Mouse (Mus musculus) hindbrain, embryonic 16.5 days (tissue): ENCODE results near the gene Wipi2. TPM values are rescaled to one million over a fixed set of nuclear protein-coding genes. Genes with fewer than 3 reads are reported as not detected.

Experiments
- ATAC-seq: fragments of 200-750 bp; cut with Nextera tagmentation; 2 replicates; pipeline ENCODE4 v1.8.0; 2017; ENCODE audit warnings: moderate TSS enrichment, moderate library complexity
- H3K27ac ChIP-seq: fragments of 300-500 bp; sonication (generic); 2 replicates; pipeline ENCODE4 v1.5.1; 2014; ENCODE audit warnings: low read depth, mild to moderate bottlenecking, control low read depth, low read length, moderate library complexity
- H3K27me3 ChIP-seq: fragments of 300-500 bp; sonication (generic); replicated peaks from 2 replicates; pipeline ENCODE4 v1.6.1; 2014; ENCODE audit warnings: low read length; ENCODE audit not compliant: control insufficient read depth, insufficient read depth
- H3K36me3 ChIP-seq: fragments of 300-500 bp; sonication (generic); 2 replicates; pipeline ENCODE4 v1.6.1; 2014; ENCODE audit warnings: mild to moderate bottlenecking, low read length, moderate library complexity, mixed read lengths; ENCODE audit not compliant: control insufficient read depth, insufficient read depth
- H3K4me1 ChIP-seq: fragments of 300-500 bp; sonication (generic); 2 replicates; pipeline ENCODE4 v1.6.1; 2014; ENCODE audit warnings: low read depth, low read length; ENCODE audit not compliant: control insufficient read depth, insufficient read depth
- H3K4me2 ChIP-seq: fragments of 300-500 bp; sonication (generic); 2 replicates; pipeline ENCODE4 v1.6.1; 2014; ENCODE audit warnings: mild to moderate bottlenecking, low read length, control low read depth, moderate library complexity
- H3K4me3 ChIP-seq: fragments of 300-500 bp; sonication (generic); 2 replicates; pipeline ENCODE4 v1.5.1; 2014; ENCODE audit warnings: mild to moderate bottlenecking, low read length, control low read depth, moderate library complexity
- H3K9ac ChIP-seq: fragments of 300-500 bp; sonication (generic); 2 replicates; pipeline ENCODE4 v1.6.1; 2014; ENCODE audit warnings: low read depth, mild to moderate bottlenecking, control low read depth, low read length, moderate library complexity
- H3K9me3 ChIP-seq: fragments of 300-500 bp; sonication (generic); 2 replicates; pipeline ENCODE4 v1.6.1; 2014; ENCODE audit warnings: mild to moderate bottlenecking, low read length, moderate library complexity; ENCODE audit not compliant: control insufficient read depth
- WGBS: fragments of 180-500 bp; shearing (Covaris S2); extraction: QIAGEN DNeasy Blood & Tissue Kit; methylation state at CpG from one replicate; pipeline ENCODE4 v1.1.7; 2014; 5-methylcytosine and 5-hydroxymethylcytosine counted together
- polyA plus RNA-seq: library from polyadenylated mRNA; unstranded; fragments of >200 nt; fragmentation: Nextera tagmentation; extraction: Ambion mirVana; gene quantifications from 2 replicates; pipeline ENCODE4 v1.2.1, GENCODE M21; 2015

Gene Wipi2
- polyA plus RNA-seq, 1 experiment from 2014 or later, result 36.8 TPM

GRCm38 (mm10) chr5:142622134-142622533 is 5.4 kb upstream of the Wipi2 start:
- Histone ChIP-seq H3K27ac (no peak overlapping the region), H3K36me3 (no peaks in the 10 kb centered on the region), H3K27me3 (no peaks in the 10 kb centered on the region), H3K4me2 (no peak overlapping the region), H3K4me1 (no peaks in the 10 kb centered on the region; the same call in 1 of the 2 replicates), H3K9ac (no peak overlapping the region), H3K9me3 (no peaks in the 10 kb centered on the region), H3K4me3 (no peak overlapping the region)
- 71% methylated on average over 1 of the region's 1 CpGs for WGBS
- no peak for ATAC-seq

- 88% methylated on average over 7 of the region's 7 CpGs for WGBS
- Histone ChIP-seq H3K4me2 (no peak overlapping the region), H3K9ac (no peak overlapping the region), H3K9me3 (no peaks in the 10 kb centered on the region), H3K4me1 (no peaks in the 10 kb centered on the region; the same call in 1 of the 2 replicates), H3K27me3 (no peaks in the 10 kb centered on the region), H3K36me3 (no peaks in the 10 kb centered on the region), H3K27ac (no peak overlapping the region), H3K4me3 (no peak overlapping the region)
- ATAC-seq, result no peak
Measured at GRCm38 (mm10) chr5:142623080-142623479, 4.4 kb upstream of the Wipi2 start.

- Histone ChIP-seq H3K27me3 (no peaks in the 10 kb centered on the region), H3K4me1 (peaks cover 15% of the 10 kb centered on the region), H3K9ac (peak overlapping the region; percentile 87), H3K4me3 (peak overlapping the region; percentile 81), H3K4me2 (peak overlapping the region; percentile 64), H3K36me3 (peaks cover 5% of the 10 kb centered on the region; the same call in 1 of the 2 replicates), H3K9me3 (no peaks in the 10 kb centered on the region), H3K27ac (peak overlapping the region; percentile 78)
- ATAC-seq, result peak; percentile 97
- WGBS, result 1% methylated on average over 69 of the region's 69 CpGs
Measured at GRCm38 (mm10) chr5:142628726-142629662, 1.5 kb downstream of the Wipi2 start.

GRCm38 (mm10) chr5:142629663-142630025 is 2.1 kb downstream of the Wipi2 start:
- 0% methylated on average over 33 of the region's 41 CpGs for WGBS
- Histone ChIP-seq H3K4me2 (peak overlapping the region; percentile 64), H3K9ac (peak overlapping the region; percentile 87), H3K4me1 (peaks cover 15% of the 10 kb centered on the region), H3K4me3 (peak overlapping the region; percentile 81), H3K36me3 (peaks cover 8% of the 10 kb centered on the region; the same call in 1 of the 2 replicates), H3K27me3 (no peaks in the 10 kb centered on the region), H3K9me3 (no peaks in the 10 kb centered on the region), H3K27ac (peak overlapping the region; percentile 78)
- ATAC-seq, result peak; percentile 74

GRCm38 (mm10) chr5:142630224-142630623 is 2.7 kb downstream of the Wipi2 start:
- peak overlapping the region; percentile 81 for H3K4me3 ChIP-seq
- H3K9ac ChIP-seq, result peak overlapping the region; percentile 87
- ATAC-seq, result no peak
- peak overlapping the region; percentile 64 for H3K4me2 ChIP-seq
- H3K4me1 ChIP-seq, result peaks cover 15% of the 10 kb centered on the region
- H3K36me3 ChIP-seq, result peaks cover 8% of the 10 kb centered on the region; the same call in 1 of the 2 replicates
- no peak overlapping the region for H3K27ac ChIP-seq
- H3K27me3 ChIP-seq, result no peaks in the 10 kb centered on the region
- no peaks in the 10 kb centered on the region for H3K9me3 ChIP-seq
- WGBS, result 8% methylated on average over 6 of the region's 6 CpGs

GRCm38 (mm10) chr5:142637823-142638222 is 10.3 kb downstream of the Wipi2 start:
- peaks cover 8% of the 10 kb centered on the region for H3K36me3 ChIP-seq
- WGBS, result 92% methylated on average over 5 of the region's 5 CpGs
- no peaks in the 10 kb centered on the region for H3K4me1 ChIP-seq
- H3K4me2 ChIP-seq, result no peak overlapping the region
- ATAC-seq, result no peak
- no peaks in the 10 kb centered on the region for H3K9me3 ChIP-seq
- no peaks in the 10 kb centered on the region for H3K27me3 ChIP-seq
- no peak overlapping the region for H3K27ac ChIP-seq
- no peak overlapping the region for H3K9ac ChIP-seq
- H3K4me3 ChIP-seq, result no peak overlapping the region

GRCm38 (mm10) chr5:142640088-142640487 is 12.6 kb downstream of the Wipi2 start:
- ATAC-seq, result no peak
- Histone ChIP-seq H3K9ac (no peak overlapping the region), H3K27ac (no peak overlapping the region)

GRCm38 (mm10) chr5:142641331-142642051 is 14.0 kb downstream of the Wipi2 start:
- Histone ChIP-seq H3K27me3 (no peaks in the 10 kb centered on the region), H3K4me1 (no peaks in the 10 kb centered on the region), H3K27ac (no peak overlapping the region), H3K9me3 (no peaks in the 10 kb centered on the region; the same call in 1 of the 2 replicates), H3K9ac (no peak overlapping the region), H3K4me2 (no peak overlapping the region), H3K36me3 (peaks cover 10% of the 10 kb centered on the region; the same call in 1 of the 2 replicates), H3K4me3 (no peak overlapping the region)
- WGBS, result 77% methylated on average over 6 of the region's 6 CpGs
- no peak for ATAC-seq

More at GRCm38 (mm10) chr5:142640088-142640487, 12.6 kb downstream of the Wipi2 start:
- H3K9me3 ChIP-seq, result no peaks in the 10 kb centered on the region; the same call in 1 of the 2 replicates
- no peaks in the 10 kb centered on the region for H3K27me3 ChIP-seq
- H3K4me3 ChIP-seq, result no peak overlapping the region
- H3K36me3 ChIP-seq, result peaks cover 9% of the 10 kb centered on the region; the same call in 1 of the 2 replicates
- WGBS, result 79% methylated on average over 5 of the region's 5 CpGs
- no peak overlapping the region for H3K4me2 ChIP-seq
- no peaks in the 10 kb centered on the region for H3K4me1 ChIP-seq

- no peak overlapping the region for H3K27ac ChIP-seq
- no peak overlapping the region for H3K9ac ChIP-seq
- WGBS, result 69% methylated on average over 7 of the region's 7 CpGs
Measured at GRCm38 (mm10) chr5:142648162-142648561, 20.7 kb downstream of the Wipi2 start.

More at GRCm38 (mm10) chr5:142648162-142648561, 20.7 kb downstream of the Wipi2 start:
- H3K27me3 ChIP-seq, result no peaks in the 10 kb centered on the region
- no peak for ATAC-seq
- H3K9me3 ChIP-seq, result no peaks in the 10 kb centered on the region; the same call in 1 of the 2 replicates
- peaks cover 7% of the 10 kb centered on the region for H3K4me1 ChIP-seq
- no peak overlapping the region for H3K4me3 ChIP-seq
- H3K4me2 ChIP-seq, result no peak overlapping the region
- H3K36me3 ChIP-seq, result peaks cover 13% of the 10 kb centered on the region; the same call in 1 of the 2 replicates
